Mouse (Mus musculus): ENCODE measurements around the gene Plg.

The Plg gene

GRCm38 (mm10) chr17:12377981-12378705 is at the start of gene Plg:
TSS of gene Plg (plus strand) at chr17:12378608.
- no peak for DNase-seq

DNA sequence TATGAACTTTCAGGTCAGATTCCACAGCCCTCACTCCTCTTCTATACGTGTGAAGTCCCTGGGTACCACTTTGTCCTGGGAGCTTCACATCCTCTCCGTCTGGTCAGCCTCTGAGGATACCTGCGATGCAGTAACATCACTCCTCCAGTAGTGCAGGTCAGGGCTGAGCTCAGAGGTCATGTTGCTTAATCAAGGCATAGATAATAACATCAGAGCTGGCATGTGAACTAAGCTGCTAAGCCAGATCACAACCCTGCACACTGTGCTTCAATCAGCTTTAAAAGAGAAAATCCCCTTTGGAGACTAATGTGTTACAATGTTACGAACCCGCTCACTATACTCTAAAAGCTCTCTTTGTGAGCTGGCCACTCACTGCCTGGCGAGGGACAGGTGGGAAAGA is 43.3 kb upstream of the Plg start:
- DNase-seq = no peak

GRCm38 (mm10) chr17:12336073-12336868 is 42.1 kb upstream of the Plg start:
- no peak for DNase-seq

GRCm38 (mm10) chr17:12337156-12337555 is 41.3 kb upstream of the Plg start:
- no peak for DNase-seq

- no peak for DNase-seq
These were observed 34.6 kb upstream of the Plg start for GRCm38 (mm10) chr17:12343702-12344376.

- DNase-seq = no peak
These were observed 30.9 kb upstream of the Plg start for GRCm38 (mm10) chr17:12347462-12347861.

DNA sequence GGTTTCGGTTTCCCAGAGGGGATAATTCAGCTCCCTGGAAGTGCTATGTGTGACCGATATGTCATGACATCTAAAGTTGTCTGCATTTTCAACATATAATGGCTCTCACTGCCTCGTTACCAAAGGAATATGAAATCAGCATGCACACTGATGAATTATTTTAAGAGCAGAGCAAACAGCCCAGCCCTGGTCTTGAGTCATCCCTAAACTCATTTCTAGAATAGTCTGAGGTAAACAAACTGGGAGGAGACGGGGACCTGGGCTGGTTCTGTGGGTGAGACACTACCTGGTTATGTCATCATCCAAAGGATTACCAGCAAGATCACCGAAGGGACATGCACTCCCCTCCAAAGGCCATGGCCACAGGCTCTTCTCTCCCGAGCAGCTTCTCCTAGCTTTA is 26.8 kb upstream of the Plg start:
- no peak for DNase-seq

DNA sequence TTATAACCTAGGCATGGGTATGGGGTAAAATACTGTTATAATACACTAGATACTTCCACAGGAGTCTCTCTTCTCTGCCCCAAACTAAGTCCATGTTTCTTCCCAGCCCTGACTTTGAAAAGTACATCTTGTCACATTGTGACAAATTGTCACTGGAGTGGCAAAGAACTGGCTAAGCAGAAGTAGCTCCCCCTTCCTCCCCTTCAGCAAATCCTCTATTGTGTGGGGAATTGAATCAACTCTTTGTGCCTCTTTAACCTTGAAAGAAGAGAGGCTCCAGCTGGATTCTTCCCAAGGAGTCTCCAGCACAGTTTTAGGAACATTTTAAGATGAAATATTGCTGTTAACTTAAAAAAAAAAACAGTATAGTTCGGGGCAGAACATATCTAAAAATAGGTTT is 25.6 kb upstream of the Plg start:
- DNase-seq = no peak

- no peak for DNase-seq
These were observed 18.5 kb upstream of the Plg start for GRCm38 (mm10) chr17:12359876-12360275.

- no peak for DNase-seq
These were observed 14.6 kb upstream of the Plg start for GRCm38 (mm10) chr17:12363601-12364425.

GRCm38 (mm10) chr17:12364426-12364735 is 14.0 kb upstream of the Plg start:
- no peak for DNase-seq

- DNase-seq = peak; percentile 52 to 55
These were observed 11.0 kb upstream of the Plg start for GRCm38 (mm10) chr17:12367373-12367930.

- no peak for DNase-seq
These were observed 9.0 kb upstream of the Plg start for GRCm38 (mm10) chr17:12369393-12369792.

DNA sequence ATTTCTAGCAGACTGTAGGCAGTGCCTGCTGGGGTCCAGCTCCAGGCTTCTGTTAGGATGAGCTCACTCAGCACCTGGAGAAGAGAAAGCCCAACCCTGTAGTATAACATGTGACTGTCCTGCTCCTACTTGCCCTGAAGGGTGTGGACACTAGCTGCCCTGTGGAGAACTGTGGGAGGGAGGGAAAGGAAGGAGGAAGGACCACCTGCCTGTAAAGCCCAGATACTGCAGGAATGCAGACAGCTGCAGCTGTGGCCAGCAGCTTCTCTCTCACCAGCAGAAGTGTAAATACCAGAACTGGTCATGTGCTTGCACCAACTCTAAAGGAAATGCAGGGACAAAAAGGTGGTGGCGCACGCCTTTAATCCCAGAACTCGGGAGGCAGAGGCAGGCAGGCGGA is 8.1 kb upstream of the Plg start:
- DNase-seq = no peak

- peak in 1 of 2 experiments; percentile 32 for DNase-seq
These were observed 7.0 kb upstream of the Plg start for GRCm38 (mm10) chr17:12371310-12371925.

DNA sequence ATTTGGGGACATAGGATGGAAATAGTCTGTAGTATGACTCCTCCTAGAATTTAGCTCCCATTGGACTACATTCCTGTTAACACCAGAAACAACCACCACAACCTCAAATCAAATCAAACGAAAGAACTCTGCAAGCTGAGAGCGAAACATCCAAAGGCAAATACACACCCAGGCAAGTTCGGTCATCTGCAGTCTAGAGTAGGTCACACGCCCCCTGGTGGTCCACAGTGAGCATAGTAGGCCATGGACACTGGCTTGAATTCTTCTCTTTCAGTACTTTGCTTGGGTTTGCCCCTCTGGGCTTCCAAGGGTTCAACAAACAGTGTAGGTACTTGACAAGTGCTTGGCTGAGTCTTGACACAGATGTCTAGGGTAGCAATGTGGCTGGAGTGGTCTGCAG is 6.4 kb upstream of the Plg start:
- peak; percentile 72 to 75 for DNase-seq

- no peak for DNase-seq
These were observed 4.7 kb upstream of the Plg start for GRCm38 (mm10) chr17:12373601-12374144.

DNA sequence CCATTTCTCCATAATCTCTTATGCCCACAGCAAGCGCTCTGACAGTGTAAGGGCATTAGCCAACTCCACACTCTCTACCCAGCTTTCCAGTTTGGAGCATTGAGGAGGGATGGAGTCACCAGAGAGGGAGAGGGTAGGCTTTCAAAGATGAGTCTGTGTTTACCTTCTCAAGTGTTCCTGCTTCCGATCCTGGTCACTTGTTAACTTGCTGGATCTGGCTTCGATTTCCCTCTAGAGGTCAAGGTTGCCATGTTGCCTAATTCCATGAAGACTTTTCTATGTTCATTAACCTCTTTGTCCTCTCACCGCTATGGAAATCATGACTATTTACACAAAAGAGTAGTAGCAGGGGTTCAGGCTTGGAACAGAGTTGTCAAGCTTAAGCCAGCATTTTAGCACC is 1.9 kb downstream of the Plg start:
- no peak for DNase-seq

GRCm38 (mm10) chr17:12381579-12381978 is 3.2 kb downstream of the Plg start:
- DNase-seq = no peak

DNA sequence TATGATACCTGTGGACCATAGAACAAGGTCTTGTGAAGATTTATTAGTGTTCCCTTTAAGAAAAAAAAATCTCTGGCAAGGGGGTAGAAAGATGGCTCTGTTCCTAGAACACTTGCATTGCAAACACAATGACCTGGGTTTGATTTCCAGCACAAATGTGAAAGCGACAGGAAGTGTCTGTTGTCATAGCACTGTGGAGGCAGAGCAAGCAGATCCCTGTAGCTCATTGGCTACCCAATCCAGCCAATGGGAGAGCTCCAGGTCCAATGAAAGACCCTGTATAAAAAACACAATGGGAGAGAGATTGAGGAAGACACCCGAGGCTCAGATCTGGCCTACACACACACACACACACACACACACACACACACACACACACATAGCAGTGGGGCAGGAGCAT is 4.1 kb downstream of the Plg start:
- DNase-seq = no peak

DNA sequence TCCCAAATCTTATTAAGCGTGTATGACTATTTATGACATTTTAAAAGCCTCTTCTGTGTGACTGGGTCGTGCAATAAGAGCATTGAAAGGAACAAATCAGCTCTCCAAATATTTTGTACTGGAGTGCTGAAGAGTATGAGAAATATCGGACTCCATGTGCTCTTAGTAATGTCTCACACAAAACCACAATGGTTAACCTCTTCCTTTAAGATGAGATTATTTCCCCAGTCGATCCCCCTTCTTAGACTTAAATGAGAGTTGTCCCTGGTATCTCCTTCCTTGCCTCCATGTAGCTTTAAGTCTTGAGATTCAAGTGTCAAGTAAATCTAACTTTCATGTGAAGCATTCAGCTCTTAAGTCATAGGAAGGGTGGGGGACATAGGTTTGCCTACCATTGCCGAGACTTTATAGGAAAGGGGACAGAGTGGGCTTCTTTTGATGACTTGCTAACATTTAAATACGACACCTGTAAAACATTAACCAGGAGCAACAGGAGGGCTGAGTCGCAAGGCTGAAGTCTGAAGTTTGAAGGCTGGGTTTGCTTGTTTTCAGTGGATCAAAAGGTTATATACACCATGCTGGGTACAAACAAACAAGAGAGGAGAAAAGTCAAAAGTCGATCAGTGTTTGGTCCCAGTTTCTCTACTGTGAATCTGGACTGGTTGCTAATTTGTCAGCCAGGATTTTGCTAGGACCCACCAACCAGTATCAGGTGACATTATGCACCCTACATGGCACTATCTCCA is 6.8 kb downstream of the Plg start:
- no peak for DNase-seq

Measured in cerebellum, postnatal 36 days (tissue).